Mouse (Mus musculus): ENCODE data around the gene Zfand3. TPM values are rescaled to one million over a fixed set of nuclear protein-coding genes. Genes with fewer than 3 reads are reported as not detected.

Zfand3 gene
- polyA plus RNA-seq, 1 experiment = 105 TPM

DNA sequence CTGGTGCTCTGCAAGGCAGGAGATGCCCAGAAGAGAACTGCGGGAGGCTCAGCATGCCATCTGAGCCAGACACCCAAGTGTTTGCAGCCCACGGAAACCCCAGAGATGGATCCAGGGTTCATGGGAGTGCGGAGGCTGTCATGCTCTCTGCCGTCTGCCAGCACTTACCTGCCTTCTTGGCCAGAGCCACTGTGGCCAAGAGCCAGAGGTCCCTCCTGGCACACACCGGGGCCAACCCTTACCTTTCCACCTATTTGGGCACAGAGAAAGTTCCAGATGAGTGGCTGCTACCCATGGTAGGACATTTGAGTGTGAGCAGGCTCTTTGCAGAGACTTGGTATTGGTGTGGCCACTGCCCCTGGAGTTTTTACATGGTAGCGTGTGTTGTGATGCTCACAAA is 206.4 kb downstream of the Zfand3 start:
- Histone ChIP-seq H3K4me3 (ENCODE audit: insufficient read depth, low read depth, low read length) (no peak overlapping the region), H3K27ac (replicated peaks; ENCODE audit: low read depth, low read length) (no peak overlapping the region)

DNA sequence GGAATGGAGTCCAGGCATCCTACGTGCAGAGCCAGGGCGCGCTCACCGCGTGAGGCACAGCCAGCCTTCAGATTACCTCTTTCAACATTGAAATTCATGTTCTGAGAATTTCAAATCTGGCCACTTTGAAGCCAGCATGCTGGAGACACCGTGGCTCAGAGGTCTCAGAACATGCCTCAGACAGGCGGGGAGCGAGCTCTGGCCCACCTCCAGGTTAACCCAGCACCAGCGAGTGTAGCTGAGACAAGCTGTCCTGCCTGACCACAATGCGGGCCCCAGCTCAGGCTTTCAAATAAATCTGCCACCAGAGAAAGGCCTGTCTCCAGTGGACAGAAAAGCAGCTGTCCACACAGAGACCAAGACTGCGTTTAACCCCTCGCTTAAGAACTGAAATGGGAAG is 208.1 kb downstream of the Zfand3 start:
- Histone ChIP-seq H3K27ac (replicated peaks; ENCODE audit: low read depth, low read length) (no peak overlapping the region), H3K4me1 (ENCODE audit: control insufficient read depth, insufficient read depth, insufficient read length, low read length) (0 out of 2 replicates have a peak, but pooled peaks cover 5% of the 10 kb centered on the region), H3K4me3 (ENCODE audit: insufficient read depth, low read depth, low read length) (no peak overlapping the region)

More for the DNA sequence above, 206.4 kb downstream of the Zfand3 start:
- H3K4me1 ChIP-seq (ENCODE audit: control insufficient read depth, insufficient read depth, insufficient read length, low read length) = peaks cover 6% of the 10 kb centered on the region; the same call in 1 of the 2 replicates

DNA sequence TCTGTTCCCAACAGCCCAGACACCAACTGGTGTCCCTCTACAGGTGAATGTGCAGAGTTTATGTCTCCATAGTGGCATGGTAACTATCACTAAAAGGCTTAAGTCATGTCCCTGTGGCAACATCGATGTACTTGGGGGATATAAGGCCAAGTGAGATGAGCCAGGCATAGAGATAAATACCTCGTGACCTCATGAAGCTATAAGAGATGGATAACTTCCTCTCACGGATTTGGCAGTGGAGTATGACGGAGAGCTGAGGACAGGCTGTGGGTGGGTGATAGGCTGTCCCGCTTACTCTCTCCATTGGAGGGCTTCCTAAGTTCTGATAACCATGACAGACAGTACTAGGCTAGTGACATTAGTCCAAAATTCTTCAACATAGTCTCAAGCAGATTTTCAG is 208.8 kb downstream of the Zfand3 start:
- Histone ChIP-seq H3K4me1 (ENCODE audit: control insufficient read depth, insufficient read depth, insufficient read length, low read length) (0 out of 2 replicates have a peak, but pooled peaks cover 5% of the 10 kb centered on the region), H3K4me3 (ENCODE audit: insufficient read depth, low read depth, low read length) (no peak overlapping the region), H3K27ac (replicated peaks; ENCODE audit: low read depth, low read length) (no peak overlapping the region)

DNA sequence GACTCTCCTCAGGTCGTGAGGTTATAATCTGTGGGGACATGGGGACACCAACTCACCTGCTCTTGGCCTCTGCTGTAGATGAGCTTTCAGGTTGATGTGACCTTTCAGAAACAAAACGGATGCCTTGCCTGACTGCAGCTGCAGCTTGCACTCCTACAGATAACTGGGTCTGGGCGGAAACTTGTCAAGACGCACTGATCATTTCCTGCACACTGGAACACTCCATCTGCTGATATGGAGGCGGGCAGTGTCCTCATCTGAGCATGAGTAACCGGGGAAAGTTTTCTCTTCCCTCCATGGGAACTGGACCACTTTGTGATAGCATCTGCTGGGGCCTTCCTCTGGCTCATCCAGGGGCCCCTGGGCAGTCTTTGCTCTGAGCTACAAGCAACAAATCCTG is 209.9 kb downstream of the Zfand3 start:
- H3K4me1 ChIP-seq (ENCODE audit: control insufficient read depth, insufficient read depth, insufficient read length, low read length) = 0 out of 2 replicates have a peak, but pooled peaks cover 5% of the 10 kb centered on the region
- no peak overlapping the region for H3K4me3 ChIP-seq (ENCODE audit: insufficient read depth, low read depth, low read length)
- no peak overlapping the region for H3K27ac ChIP-seq (replicated peaks; ENCODE audit: low read depth, low read length)

DNA sequence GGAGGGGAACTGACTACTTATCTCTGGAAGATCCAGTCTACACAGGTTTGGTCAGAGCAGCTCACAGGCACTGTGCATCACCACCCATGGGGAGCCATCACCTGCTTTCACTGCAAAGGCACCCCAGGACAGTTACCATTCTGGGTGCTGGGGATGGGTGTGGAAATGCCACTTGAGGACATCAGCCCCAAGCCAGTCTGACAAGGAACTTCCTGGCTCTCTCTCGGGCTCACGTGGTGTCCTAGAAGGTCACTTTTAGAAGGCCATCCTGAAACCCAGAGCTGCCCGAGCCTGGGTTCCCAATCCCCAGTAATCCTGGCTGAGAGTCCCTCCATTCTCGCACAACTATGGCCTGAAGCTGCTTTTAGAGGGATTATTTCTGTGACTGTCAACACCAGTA is 211.2 kb downstream of the Zfand3 start:
- H3K4me1 ChIP-seq (ENCODE audit: control insufficient read depth, insufficient read depth, insufficient read length, low read length) = 0 out of 2 replicates have a peak, but pooled peaks cover 5% of the 10 kb centered on the region
- H3K27ac ChIP-seq (replicated peaks; ENCODE audit: low read depth, low read length) = no peak overlapping the region
- no peak overlapping the region for H3K4me3 ChIP-seq (ENCODE audit: insufficient read depth, low read depth, low read length)

DNA sequence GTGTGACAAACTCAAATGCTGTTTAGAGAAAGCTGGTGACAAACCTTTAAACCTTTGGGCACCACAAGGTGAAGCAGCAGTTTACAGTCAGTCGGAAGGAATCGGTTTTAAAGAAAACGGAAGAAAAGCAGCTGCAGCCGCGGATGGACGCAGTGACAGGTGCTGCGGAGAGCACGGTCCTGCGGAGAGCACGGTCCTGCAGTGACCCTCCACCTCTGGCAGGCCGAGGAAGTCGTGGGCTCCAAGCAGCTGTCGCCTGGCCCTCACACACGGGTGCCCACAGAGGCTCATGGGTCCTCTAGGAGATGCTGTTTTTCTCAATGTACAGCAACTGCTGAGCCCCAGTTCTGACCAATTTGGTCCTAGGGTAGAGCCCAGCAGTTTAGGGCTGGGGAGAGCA is 217.1 kb downstream of the Zfand3 start:
- Histone ChIP-seq H3K27ac (replicated peaks; ENCODE audit: low read depth, low read length) (no peak overlapping the region), H3K4me3 (ENCODE audit: insufficient read depth, low read depth, low read length) (no peak overlapping the region), H3K4me1 (ENCODE audit: control insufficient read depth, insufficient read depth, insufficient read length, low read length) (no peaks in the 10 kb centered on the region)

DNA sequence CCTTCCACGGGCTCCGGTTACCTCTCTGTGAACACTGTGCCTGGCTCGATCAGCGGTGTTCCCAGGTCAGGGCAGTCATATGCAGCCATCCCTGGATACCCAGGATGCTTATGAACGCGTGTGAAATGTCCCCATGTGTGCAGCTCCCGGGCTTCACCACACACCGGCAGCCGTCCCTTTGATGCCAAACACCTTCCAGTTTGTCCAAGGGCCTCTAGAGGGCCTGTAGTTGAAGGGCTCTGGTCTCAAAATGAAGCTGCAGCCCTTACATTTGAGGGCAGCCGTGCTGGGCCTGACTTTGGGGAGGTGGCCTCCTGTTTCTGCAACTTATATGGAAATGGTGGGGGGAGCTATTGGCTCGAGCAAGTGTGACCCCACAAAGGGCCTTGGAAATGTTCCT is 217.8 kb downstream of the Zfand3 start:
- H3K4me1 ChIP-seq (ENCODE audit: control insufficient read depth, insufficient read depth, insufficient read length, low read length) = no peaks in the 10 kb centered on the region
- no peak overlapping the region for H3K27ac ChIP-seq (replicated peaks; ENCODE audit: low read depth, low read length)
- no peak overlapping the region for H3K4me3 ChIP-seq (ENCODE audit: insufficient read depth, low read depth, low read length)

DNA sequence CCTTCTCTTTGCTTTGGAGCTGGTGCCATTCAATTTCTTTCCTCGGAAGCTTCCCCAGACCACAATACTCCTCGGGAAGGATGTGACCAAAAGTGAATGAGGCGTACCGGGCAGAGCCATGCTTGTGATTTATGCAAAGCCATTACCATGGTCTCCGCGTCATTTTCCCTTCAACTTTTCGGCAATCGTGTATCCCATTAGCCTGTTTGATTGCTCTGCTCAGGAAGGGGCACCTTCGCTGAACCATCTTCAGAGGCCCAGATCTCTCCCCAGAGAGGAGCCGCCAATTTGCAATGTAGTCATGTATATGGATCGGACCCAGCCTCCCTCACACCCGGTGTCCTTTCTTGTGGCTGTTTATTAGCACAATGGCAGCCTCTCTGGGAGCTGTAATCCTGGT is 218.3 kb downstream of the Zfand3 start:
- Histone ChIP-seq H3K4me3 (ENCODE audit: insufficient read depth, low read depth, low read length) (no peak overlapping the region), H3K27ac (replicated peaks; ENCODE audit: low read depth, low read length) (no peak overlapping the region), H3K4me1 (ENCODE audit: control insufficient read depth, insufficient read depth, insufficient read length, low read length) (no peaks in the 10 kb centered on the region)

DNA sequence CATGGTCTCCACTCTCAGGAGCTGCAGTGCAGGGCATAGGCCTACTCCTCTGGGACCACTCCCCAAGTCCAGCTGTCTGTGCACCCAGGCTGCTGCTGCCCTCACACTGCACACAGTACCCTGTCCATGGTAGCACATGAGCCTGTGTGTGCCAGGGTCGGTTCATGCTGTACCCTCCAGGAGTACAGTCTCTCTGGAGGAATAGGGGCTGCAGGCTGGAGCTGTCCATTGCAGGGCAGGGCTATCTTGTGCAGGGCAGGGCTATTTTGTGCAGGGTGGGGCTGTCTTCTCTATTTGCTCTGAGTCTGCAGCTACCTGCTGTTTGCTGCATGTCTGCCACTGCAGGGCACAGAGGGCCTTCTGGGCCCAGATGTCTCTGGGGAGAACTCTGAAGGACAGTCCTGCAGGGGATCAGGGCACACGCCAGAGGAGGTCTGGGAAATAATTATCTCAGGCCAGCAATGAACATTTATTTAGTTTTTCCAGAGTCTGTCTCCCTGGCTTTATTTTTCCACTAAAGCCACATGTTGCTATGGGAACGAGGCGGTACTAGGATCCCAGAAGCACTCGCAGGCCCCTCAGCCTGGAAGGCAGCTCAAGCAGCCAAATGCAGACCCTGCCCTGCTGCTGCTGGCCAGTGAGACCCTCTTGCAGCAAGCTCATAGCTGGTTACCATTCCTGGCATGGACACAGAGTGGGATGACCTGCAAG is 220.7 kb downstream of the Zfand3 start:
- H3K4me3 ChIP-seq (ENCODE audit: insufficient read depth, low read depth, low read length) = no peak overlapping the region
- no peaks in the 10 kb centered on the region for H3K4me1 ChIP-seq (ENCODE audit: control insufficient read depth, insufficient read depth, insufficient read length, low read length)
- H3K27ac ChIP-seq (replicated peaks; ENCODE audit: low read depth, low read length) = no peak overlapping the region

DNA sequence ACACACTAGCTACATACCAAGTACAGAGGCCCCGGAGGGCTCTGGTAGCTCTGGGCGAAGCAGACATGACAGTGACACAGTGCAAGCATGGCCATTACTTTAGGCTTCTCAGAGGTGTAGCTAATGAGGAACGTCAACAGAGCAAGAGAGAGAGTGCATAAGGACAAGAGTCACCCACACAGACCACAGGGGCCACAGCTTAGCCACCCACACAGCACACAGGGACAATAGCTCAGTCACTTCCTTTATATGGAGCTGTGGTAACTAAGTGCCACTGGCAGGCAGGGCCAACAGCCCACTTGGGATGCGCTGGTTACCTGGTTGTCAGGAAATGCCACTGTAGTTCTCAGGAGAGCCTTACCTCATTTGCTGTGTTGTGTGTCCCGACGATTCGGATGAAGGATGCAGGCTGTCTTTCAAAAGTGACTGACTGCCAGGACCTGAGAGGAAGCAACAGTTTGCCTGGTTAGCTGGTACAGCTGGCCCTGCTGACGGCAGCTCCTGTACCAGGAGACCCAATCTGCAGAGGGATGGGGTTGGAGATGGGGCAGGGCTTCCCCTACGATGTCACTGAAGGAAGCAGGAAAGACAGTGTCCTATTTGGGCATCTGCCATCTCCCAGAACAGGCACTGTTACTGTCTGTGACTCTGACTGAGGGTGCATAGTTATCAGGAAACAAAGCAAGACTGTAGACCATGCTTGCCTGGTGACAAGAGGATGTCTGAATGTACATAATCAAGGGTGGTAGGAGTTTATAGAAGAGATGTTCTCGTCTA is 224.1 kb downstream of the Zfand3 start:
- H3K27ac ChIP-seq (replicated peaks; ENCODE audit: low read depth, low read length) = no peak overlapping the region
- H3K4me3 ChIP-seq (ENCODE audit: insufficient read depth, low read depth, low read length) = no peak overlapping the region
- no peaks in the 10 kb centered on the region for H3K4me1 ChIP-seq (ENCODE audit: control insufficient read depth, insufficient read depth, insufficient read length, low read length)

DNA sequence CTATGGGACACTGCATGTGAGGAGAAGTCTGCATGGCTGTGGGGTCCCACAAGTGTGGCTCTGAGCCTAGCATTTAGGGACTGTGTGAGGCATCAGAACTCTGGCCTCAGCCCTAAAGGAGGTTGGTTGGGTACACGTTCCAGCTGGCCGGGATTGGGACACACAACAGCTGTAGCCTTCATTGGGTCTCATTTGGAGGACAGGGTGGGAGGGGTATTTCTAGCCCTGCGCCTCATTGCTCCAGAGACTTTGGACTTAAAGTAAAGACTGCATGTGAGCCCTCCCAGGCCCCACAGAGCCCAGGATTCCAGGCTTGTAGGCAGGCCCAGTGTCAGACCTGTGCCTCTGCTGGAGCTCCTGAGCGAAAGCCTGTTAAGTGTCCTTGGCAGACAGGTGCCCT is 225.9 kb downstream of the Zfand3 start:
- Histone ChIP-seq H3K4me1 (ENCODE audit: control insufficient read depth, insufficient read depth, insufficient read length, low read length) (no peaks in the 10 kb centered on the region), H3K4me3 (ENCODE audit: insufficient read depth, low read depth, low read length) (no peak overlapping the region), H3K27ac (replicated peaks; ENCODE audit: low read depth, low read length) (no peak overlapping the region)

DNA sequence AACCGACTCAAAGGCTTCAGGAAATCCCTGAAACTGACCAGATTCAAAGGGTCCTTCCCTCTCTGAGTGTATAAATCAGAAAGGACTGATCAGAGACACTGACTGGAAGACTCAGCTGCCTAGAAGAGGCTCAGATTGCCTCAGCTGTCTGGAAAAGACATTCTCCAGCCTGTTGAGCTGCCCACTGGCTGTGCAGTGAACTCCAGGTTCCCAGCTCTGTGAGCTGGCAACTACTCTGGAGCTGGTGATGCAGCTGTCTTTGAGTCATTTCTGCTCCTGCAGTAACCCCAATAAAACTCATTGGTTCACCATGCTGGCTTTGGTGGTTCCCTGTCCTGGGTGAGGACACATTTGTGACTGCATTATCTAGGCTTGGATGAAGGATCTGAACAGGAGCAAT is 226.9 kb downstream of the Zfand3 start:
- Histone ChIP-seq H3K27ac (replicated peaks; ENCODE audit: low read depth, low read length) (no peak overlapping the region), H3K4me1 (ENCODE audit: control insufficient read depth, insufficient read depth, insufficient read length, low read length) (no peaks in the 10 kb centered on the region), H3K4me3 (ENCODE audit: insufficient read depth, low read depth, low read length) (no peak overlapping the region)

DNA sequence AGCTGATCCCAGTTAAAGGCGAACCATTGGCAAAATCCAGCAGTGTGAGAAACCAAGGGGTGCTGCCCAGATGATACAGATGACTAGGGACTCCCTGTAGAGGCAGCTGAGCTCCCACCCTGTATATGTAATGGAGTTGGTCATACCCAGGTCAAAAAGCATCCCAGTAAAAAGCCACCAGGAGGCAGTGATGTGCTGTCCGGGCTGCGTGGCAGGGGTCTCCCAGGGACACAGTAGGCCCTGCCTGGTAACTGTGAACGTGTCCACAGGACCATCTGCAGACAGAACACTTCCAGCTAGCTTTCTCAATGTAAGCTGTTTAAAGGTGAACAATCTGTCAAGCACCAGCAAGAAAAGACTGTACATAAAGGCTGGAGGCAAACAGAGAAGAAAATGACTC is 228.2 kb downstream of the Zfand3 start:
- Histone ChIP-seq H3K4me3 (ENCODE audit: insufficient read depth, low read depth, low read length) (no peak overlapping the region), H3K27ac (replicated peaks; ENCODE audit: low read depth, low read length) (no peak overlapping the region), H3K4me1 (ENCODE audit: control insufficient read depth, insufficient read depth, insufficient read length, low read length) (no peaks in the 10 kb centered on the region)

DNA sequence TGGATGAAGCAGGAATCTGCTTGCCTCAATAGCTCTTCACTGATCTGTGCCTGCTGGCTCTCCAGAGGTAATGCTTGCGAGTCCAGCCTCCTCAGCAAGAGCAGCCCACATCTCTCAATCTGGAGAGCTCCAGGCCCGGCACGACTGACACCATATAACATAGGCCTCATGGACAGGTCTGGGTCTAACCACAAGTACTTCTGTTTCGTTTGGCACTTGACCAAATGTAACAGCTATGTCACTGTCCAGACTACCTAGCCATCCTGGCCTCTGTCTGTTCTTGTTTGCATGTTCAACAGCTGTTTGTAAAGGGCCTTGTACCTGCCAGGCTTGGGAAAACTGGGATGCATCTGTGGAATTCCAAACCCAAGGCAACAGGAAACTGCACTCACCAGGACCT is 230.8 kb downstream of the Zfand3 start:
- no peak overlapping the region for H3K27ac ChIP-seq (replicated peaks; ENCODE audit: low read depth, low read length)
- peaks cover 2% of the 10 kb centered on the region; the same call in 1 of the 2 replicates for H3K4me1 ChIP-seq (ENCODE audit: control insufficient read depth, insufficient read depth, insufficient read length, low read length)
- H3K4me3 ChIP-seq (ENCODE audit: insufficient read depth, low read depth, low read length) = no peak overlapping the region

DNA sequence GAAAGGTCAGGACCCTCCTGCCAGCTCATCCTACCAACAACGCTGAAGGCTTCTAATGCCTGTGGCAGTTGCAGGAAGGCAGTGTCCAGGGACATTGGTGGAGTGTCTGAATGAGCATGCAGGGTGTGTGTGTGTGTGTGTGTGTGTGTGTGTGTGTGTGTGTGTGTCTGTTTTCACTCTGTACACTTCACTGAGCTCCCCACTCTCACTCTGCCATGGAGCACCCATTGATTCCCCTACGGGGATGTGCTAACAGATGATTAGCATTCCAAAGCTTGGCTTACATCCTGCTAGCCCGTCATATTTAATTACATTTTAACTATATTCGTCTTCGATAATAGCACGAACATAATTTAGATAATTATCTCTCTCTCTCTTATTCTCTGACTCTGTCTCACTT is 232.1 kb downstream of the Zfand3 start:
- H3K4me3 ChIP-seq (ENCODE audit: insufficient read depth, low read depth, low read length) = no peak overlapping the region
- no peak overlapping the region for H3K27ac ChIP-seq (replicated peaks; ENCODE audit: low read depth, low read length)
- H3K4me1 ChIP-seq (ENCODE audit: control insufficient read depth, insufficient read depth, insufficient read length, low read length) = peaks cover 4% of the 10 kb centered on the region

DNA sequence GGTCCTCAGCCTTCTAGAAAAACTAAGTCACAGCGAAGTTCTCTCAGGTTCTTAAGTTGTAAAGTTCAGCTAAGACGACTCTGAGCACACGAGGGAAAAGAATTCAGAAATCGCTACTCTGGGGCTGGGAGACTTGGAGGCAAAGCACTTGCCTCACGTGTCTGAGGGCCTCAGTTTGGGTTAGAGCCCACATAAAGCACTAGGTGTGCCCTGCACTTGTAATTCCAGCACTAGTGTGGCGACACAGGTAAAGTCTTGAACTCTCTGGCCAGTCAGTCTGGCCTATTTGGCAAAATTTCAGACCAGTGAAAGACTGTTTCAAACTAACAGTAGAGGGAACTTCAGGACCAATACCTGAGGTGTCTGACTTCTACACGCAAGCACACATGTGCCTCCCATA is 233.1 kb downstream of the Zfand3 start:
- Histone ChIP-seq H3K4me1 (ENCODE audit: control insufficient read depth, insufficient read depth, insufficient read length, low read length) (peaks cover 4% of the 10 kb centered on the region), H3K4me3 (ENCODE audit: insufficient read depth, low read depth, low read length) (no peak overlapping the region), H3K27ac (replicated peaks; ENCODE audit: low read depth, low read length) (no peak overlapping the region)
